Mouse (Mus musculus): Measurements from ENCODE around the gene Gm45521. TPM values are rescaled to one million over a fixed set of nuclear protein-coding genes. Genes with fewer than 3 reads are reported as not detected.

The Gm45521 gene
- polyA plus RNA-seq, 2 experiments from 2014 or later, result not detected

DNA sequence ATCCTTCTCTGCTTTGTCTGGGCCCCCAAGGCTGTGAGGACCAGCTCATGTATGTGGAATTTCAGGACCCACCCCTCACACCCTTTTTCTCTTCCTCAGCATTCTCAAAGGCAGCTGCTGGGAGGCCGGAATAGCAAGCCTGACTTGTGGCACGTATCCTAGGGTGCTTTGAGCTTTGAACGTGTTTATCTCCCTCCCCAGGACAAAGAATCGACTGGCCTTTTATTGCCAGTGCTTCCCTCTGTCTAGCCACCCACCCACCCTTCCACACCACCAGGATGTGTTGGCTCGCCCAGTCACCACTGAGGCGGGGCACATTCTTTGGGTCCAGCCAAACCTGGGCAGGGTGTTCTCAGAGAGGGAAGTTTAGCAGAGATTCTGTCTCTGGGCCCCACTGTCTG, 3.0 kb upstream of the Gm45521 start:
- ATAC-seq, result no peak

GRCm38 (mm10) chr14:7956427-7956826, 661 bp upstream of the Gm45521 start:
- ATAC-seq, result no peak

GRCm38 (mm10) chr14:7960616-7961015, 3.5 kb downstream of the Gm45521 start:
- no peak for ATAC-seq

- ATAC-seq, result no peak
These were observed 4.6 kb downstream of the Gm45521 start for GRCm38 (mm10) chr14:7961714-7962113.

- no peak for ATAC-seq
These were observed 5.5 kb downstream of the Gm45521 start for GRCm38 (mm10) chr14:7962626-7963025.

DNA sequence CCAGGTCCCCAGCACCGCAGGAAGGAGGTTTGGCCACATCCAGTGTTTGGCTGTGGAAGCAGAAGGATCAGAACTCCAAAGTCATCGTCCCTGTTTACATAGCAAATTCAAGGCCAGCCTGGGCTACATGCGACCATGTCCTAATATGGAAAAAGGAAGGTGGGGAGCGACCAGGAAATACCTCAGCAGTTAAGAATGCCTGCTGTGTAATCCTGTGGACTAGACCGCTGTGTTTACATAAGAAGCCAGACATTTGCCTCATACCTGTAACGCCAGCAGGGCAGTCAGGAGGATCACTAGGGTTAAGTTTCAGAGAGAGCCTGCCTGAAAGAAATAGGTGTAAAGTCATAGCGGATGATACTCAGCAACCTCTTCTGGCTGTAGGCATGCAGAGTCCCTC, 6.1 kb downstream of the Gm45521 start:
- ATAC-seq, result no peak

GRCm38 (mm10) chr14:7964219-7964889, 7.3 kb downstream of the Gm45521 start:
- ATAC-seq, result peak; percentile 88

DNA sequence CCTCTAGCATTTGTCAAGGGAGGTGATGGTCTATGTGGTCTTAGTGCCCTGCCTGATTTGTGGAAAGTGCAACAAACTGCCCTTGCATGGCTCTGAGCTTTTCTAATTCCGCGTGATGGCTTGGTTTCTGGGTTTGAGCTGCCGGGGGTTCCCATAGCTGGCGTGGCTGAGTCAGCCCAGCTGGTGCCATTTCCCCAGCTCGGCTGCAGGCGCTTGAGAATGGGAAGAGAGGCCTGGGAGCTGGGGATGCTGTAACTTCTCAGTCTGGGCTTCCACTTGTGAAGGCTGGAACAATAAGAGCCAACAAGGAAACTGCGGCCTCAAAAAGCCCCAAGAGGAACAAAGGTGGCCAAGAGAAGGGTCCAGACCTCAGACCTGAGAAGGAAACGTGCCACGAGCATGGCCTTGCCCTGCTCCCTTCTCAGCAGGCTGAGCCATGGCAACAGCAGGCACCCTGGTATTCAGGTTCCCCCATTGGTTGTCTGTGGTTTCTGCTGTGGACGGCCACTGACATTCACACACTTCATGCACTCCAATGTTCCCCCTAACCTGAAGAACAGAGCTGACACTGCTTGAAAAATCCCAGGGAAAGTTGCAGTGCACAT, 14.9 kb downstream of the Gm45521 start:
- no peak for ATAC-seq

DNA sequence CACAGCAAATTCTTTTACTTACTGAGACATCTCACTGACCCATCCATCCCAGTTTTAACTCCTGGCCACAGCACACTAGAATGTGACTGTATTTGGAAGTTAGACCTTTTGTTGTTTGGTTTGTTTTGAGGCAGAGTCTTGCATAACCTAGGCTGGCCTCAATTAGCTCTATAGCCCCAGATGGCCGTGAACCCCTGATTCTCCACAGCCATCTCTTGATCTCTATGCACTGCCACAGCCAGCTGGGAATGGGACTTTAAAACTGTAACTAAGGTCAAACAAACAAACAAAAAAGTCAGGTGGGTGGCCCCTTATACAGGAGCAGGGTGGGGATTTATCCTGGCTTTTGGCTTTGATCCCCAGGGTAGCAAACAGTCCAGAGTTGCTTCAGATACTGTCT, 17.6 kb downstream of the Gm45521 start:
- no peak for ATAC-seq

- no peak for ATAC-seq
These were observed 18.1 kb downstream of the Gm45521 start for GRCm38 (mm10) chr14:7975177-7975576.

GRCm38 (mm10) chr14:7977471-7977870, 20.4 kb downstream of the Gm45521 start:
- ATAC-seq, result peak; percentile 85

- peak; percentile 62 for ATAC-seq
These were observed 21.1 kb downstream of the Gm45521 start for GRCm38 (mm10) chr14:7978183-7978582.

DNA sequence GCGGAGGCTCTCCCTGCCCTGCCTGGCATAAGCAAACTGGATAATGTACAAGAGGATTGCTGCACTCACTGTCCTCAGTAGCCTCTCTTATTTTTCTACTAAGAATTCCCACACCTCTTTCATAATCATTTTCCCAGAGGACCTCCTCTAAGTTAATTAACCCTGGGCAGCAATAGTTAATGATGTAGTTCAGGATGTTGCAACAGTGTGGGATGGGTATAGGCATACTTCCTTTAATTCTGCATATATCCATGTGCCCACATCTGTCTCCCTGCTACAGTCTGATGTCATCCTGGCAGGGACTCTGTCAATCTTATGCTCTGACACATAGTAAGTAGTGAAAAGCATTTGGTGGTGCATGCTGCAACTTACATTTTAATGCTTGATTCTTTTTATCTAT, 24.1 kb downstream of the Gm45521 start:
- ATAC-seq, result no peak

GRCm38 (mm10) chr14:7986913-7987312, 29.8 kb downstream of the Gm45521 start:
- no peak for ATAC-seq

- peak; percentile 43 for ATAC-seq
These were observed 32.3 kb downstream of the Gm45521 start for GRCm38 (mm10) chr14:7989371-7989770.

DNA sequence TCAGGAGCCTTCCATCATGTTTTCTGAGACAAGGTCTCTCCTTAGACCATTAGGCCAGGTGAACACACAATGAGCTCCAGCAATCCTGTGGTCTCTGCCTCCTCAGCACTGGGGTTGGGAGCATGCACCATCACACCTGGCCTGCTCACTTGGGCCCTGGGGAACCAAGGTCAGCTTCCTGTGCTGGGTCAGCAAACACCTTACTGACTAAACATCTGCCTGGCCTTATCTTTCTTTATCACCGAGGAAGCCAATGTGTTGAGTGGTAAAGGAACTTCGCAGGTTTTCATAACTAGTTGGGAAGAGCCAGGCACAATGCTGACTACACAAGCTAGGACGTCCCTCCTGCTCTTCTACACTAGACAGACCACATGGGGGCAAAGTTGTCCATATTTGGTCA, 32.9 kb downstream of the Gm45521 start:
- no peak for ATAC-seq

GRCm38 (mm10) chr14:7991108-7991776, 34.2 kb downstream of the Gm45521 start:
- no peak for ATAC-seq

DNA sequence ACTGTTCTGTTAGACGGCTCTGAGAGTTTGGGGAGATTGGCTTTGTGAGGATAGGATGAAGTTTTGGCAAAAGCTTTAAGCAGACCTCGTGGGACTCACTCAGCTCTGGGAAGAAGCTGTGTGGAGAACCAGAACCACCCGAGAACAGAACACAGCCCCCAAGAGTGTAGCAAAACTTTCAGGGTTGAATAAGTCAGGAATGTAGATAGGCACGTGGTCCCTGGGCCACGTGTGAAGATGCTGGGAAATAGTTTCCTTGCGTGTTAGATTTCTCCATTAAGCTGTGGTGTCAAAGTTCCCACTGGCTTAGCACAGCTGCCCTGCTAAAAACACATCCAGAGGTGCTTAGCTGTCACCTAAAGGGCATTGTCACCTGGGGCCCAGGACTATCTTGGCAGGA, 35.1 kb downstream of the Gm45521 start:
- no peak for ATAC-seq

DNA sequence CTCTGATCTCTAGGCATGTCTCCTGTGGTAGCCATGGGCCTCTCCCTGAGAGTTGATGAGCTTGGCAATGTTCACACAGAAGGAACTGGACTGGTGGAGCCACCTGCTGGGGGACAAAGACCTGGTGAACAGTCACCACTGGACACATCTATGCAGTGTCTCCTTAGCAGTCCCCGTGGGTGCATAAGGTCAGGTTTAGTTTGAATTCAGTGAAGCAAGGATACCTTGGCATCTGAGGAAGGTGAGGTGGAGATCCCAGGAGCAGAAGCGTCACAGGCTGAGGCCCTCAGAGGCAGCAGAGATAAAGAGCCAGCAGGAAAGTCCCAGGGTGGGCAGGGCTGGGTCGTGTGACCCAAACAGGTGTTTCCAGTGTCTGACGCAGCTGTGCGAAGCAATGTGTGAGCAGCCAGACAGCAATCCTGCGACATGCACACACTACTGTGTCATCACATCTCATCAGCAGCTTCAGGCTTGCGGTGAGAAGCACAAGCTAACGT, 37.2 kb downstream of the Gm45521 start, which contains the start of gene Dnase1l3:
Dnase1l3 (minus strand) TSS at position 303 of the 497 bp plus-strand sequence.
- ATAC-seq, result peak; percentile 22

DNA sequence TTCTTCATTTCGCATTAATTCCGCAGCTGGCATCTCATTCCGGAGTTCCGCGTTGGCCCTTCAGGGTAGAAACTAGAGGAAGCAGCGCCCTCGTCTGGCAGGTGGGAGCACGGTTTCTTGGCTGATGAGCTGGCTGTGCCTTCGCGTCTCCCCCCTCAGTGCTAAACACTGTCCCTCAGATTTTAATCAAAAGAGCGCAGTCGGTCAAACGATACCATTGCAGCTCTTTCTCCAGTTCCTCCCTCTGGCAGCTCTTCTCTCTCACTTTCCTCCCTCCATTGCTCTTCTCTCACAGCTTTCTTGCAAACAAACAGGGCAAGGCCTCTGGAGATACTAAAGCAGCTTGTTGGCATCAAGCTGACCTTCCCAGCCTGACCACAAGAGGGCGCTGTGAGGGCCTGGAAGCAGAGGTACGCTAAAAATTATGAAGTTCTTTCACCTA, 40.2 kb downstream of the Gm45521 start:
- peak; percentile 91 for ATAC-seq

DNA sequence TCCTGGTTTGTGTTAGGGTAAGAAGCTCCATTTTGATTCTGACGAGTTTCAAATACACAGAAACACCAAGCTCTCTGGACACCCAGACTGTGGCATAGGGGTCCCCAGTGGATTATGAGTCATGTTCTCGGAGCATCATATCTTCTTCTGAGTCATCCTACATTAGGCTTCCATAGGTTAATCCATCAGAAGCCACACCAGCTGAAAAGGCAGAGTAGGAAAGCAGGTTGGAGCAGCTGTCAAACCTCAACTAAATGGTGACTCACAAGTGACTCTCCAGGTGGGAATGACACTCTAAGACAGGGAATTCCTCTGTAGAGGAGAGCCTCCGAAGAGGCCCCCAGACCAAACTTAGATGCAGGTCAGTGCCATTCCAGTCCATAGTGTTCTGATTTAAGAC, 41.9 kb downstream of the Gm45521 start:
- no peak for ATAC-seq

DNA sequence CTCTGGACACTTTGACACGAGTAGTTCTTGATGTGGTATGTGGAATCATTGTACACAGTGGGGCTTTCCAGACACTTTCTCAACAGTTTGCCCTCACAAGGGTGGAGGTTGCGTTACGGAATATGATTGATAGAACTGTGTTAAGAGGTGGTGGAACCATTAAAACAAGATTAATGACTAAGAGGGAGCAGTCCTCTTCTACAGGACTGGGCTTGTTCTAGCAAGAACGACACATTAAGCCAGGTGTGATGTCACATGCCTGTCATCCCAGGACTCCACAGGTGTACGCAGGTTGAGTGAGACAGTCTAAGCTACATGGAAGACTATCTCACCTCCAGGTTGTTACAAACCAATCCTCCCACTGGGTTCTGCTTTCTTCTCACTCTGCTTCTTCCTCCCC, 42.3 kb downstream of the Gm45521 start:
- no peak for ATAC-seq

GRCm38 (mm10) chr14:8000247-8000646, 43.2 kb downstream of the Gm45521 start:
- no peak for ATAC-seq
